ENCODE assay signal across 9 mouse cellular contexts in the genomic region with DNA sequence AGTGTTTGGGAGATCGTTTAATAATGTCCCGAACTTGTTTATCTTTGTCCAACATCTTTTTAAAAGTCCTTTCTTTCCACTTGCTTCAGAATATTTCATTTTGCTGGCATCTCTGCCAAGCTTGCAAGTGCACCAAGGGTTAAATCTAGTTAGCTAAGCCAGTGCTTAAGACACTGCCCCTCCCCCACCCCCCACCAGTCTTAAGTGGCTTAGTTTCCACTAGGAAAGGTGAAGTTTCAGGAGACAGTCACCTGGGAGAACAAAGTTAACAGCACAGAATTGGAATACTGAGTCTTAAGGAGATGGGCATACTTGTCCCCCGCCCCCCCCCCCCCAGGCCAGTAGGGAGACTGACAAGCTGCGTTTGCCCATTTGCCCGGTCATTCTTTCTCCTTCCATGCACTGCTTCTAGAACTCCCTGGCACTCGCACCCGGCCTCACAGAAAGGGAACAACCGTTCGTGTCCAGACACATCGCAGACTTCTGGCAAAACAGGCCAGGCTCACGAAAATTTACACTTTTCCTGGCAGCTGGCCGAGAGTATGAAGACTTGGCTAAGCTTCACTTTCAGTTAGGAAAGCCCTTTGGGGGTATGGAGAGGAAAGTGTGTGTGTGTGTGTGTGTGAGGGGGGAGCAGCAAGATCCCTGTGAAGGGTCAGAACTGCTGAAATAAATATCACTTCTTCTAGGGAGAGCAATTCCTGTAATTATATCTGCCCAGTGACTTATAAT.
DNase-seq lines count a peak whose midpoint lies in the region; ATAC-seq and TF ChIP-seq lines count a peak whose summit lies in the region.
"Had no signal": no experiment of that assay in that cellular context is flagged by ENCODE, and none has a peak within 500 bp of the region (broad histone marks: within the 10 kb centered on the region; RNA-seq: fewer than 3 reads in every experiment).

No protein-coding gene starts in this region.

- no peaks in the 10 kb centered on the region for H3K27me3 ChIP-seq in midbrain, embryonic 15.5 days (replicated peaks)
- H3K27me3 ChIP-seq in midbrain, embryonic 13.5 days: no peaks in the 10 kb centered on the region
- H3K27me3 ChIP-seq in kidney, postnatal 0 days (ENCODE audit: insufficient read depth, low read length): no peaks in the 10 kb centered on the region

- H3K27ac ChIP-seq in midbrain, embryonic 15.5 days: no peak overlapping the region
- H3K27ac ChIP-seq in midbrain, embryonic 13.5 days: no peak overlapping the region
- H3K27ac ChIP-seq in kidney, postnatal 0 days: no peak overlapping the region

- WGBS in midbrain, embryonic 15.5 days: 26% methylated on average over 12 of the region's 12 CpGs
- WGBS in midbrain, embryonic 13.5 days: 32% methylated on average over 12 of the region's 12 CpGs
- WGBS in kidney, postnatal 0 days: 13% methylated on average over 12 of the region's 12 CpGs

- H3K36me3 ChIP-seq in midbrain, embryonic 15.5 days (replicated peaks): no peaks in the 10 kb centered on the region
- no peaks in the 10 kb centered on the region for H3K36me3 ChIP-seq in midbrain, embryonic 13.5 days
- H3K36me3 ChIP-seq in kidney, postnatal 0 days (ENCODE audit: insufficient read depth, low read length): no peaks in the 10 kb centered on the region

- 0 out of 2 replicates have a peak, but pooled peaks have one; percentile 22 for ATAC-seq in midbrain, embryonic 15.5 days (replicated peaks)
- no peak for ATAC-seq in midbrain, embryonic 13.5 days
- ATAC-seq in kidney, postnatal 0 days (replicated peaks; ENCODE audit: low FRiP score, low read depth): no peak
- no peak for ATAC-seq in inflammation-experienced regulatory T-cells, adult 6 months

- H3K4me2 ChIP-seq in midbrain, embryonic 15.5 days: no peak overlapping the region
- no peak overlapping the region for H3K4me2 ChIP-seq in midbrain, embryonic 13.5 days (replicated peaks)
- no peak overlapping the region; the same call in 1 of the 2 replicates for H3K4me2 ChIP-seq in kidney, postnatal 0 days (ENCODE audit: low read length)

- DNase-seq in adrenal gland, postnatal 10 days: peak; percentile 50
- no peak for DNase-seq in adrenal gland, adult 18-20 months (ENCODE audit: low spot score in 2 of 2)
- peak; percentile 34 for DNase-seq in kidney, postnatal 0 days (ENCODE audit: low spot score)
- peak; percentile 71 for DNase-seq in urinary bladder, postnatal 14 days (ENCODE audit: low spot score)
- DNase-seq in gastrocnemius, adult 18-20 months (ENCODE audit: low spot score): no peak
- DNase-seq: adrenal gland, postnatal 25 days had no signal

- no peak overlapping the region for H3K9ac ChIP-seq in midbrain, embryonic 15.5 days
- no peak overlapping the region for H3K9ac ChIP-seq in midbrain, embryonic 13.5 days (replicated peaks)
- H3K9ac ChIP-seq in kidney, postnatal 0 days (ENCODE audit: low read depth, low read length): no peak overlapping the region

- H3K4me3 ChIP-seq in midbrain, embryonic 15.5 days: no peak overlapping the region
- no peak overlapping the region for H3K4me3 ChIP-seq in midbrain, embryonic 13.5 days (replicated peaks)
- no peak overlapping the region for H3K4me3 ChIP-seq in kidney, postnatal 0 days (replicated peaks; ENCODE audit: low read depth, low read length)

- H3K4me1 ChIP-seq in midbrain, embryonic 15.5 days: no peaks in the 10 kb centered on the region
- peaks cover 22% of the 10 kb centered on the region for H3K4me1 ChIP-seq in midbrain, embryonic 13.5 days (replicated peaks)
- H3K4me1 ChIP-seq in kidney, postnatal 0 days (replicated peaks; ENCODE audit: insufficient read depth, low read length): no peaks in the 10 kb centered on the region; the same call in 1 of the 2 replicates

- H3K9me3 ChIP-seq in midbrain, embryonic 15.5 days: no peaks in the 10 kb centered on the region
- H3K9me3 ChIP-seq in midbrain, embryonic 13.5 days: no peaks in the 10 kb centered on the region
- H3K9me3 ChIP-seq in kidney, postnatal 0 days (replicated peaks; ENCODE audit: low read length): no peaks in the 10 kb centered on the region

- TF ChIP-seq CTCF in kidney, postnatal 0 days (IDR thresholded peaks at IDR 0.05; ENCODE audit: low read depth): no peak

Comparison
In these comparisons a context has a peak if more than half of its experiments do, and no peak if none do; other contexts are left out.
1. DNase-seq: peak in adrenal gland, postnatal 10 days (single experiment), kidney, postnatal 0 days (single experiment) and urinary bladder, postnatal 14 days (single experiment); none in adrenal gland, adult 18-20 months (0 of 2) and gastrocnemius, adult 18-20 months (single experiment).